31 mouse cellular contexts compared by ENCODE assay signal in the genomic region with DNA sequence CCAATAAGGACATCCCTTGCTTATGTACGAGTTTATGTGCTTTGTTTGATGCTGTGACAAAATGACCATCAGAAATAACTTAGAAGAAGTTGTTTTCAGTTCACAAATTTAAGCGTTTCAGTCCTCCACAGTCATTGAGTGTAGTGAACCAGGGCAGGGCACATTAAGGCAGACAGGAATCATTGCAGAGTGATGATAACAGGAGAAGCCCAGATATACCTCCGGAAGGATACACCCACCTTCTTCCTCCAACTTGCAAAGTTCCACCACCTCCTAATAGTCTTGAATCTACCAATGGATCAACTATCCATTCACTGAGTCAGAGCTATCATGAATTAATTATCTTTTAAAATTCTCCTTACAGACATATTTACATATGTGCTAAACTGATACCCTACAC. TPM values are rescaled to one million over a fixed set of nuclear protein-coding genes. Genes with fewer than 3 reads are reported as not detected.
"Had no signal": no experiment of that assay in that cellular context is flagged by ENCODE, and none has a peak within 500 bp of the region (broad histone marks: within the 10 kb centered on the region; RNA-seq: fewer than 3 reads in every experiment).

No protein-coding gene starts in this region.

- H3K4me1 ChIP-seq: limb, embryonic 10.5 days; limb, embryonic 12.5 days; limb, embryonic 13.5 days; limb, embryonic 15.5 days; lung, embryonic 15.5 days; midbrain, embryonic 10.5 days; midbrain, embryonic 12.5 days; midbrain, embryonic 13.5 days; midbrain, embryonic 15.5 days; neural tube, embryonic 12.5 days had no signal

- H3K27me3 ChIP-seq: limb, embryonic 12.5 days; limb, embryonic 13.5 days; limb, embryonic 15.5 days; liver, embryonic 13.5 days; liver, embryonic 15.5 days; lung, embryonic 15.5 days; megakaryocyte, embryonic 14.5 days; midbrain, embryonic 12.5 days; midbrain, embryonic 13.5 days; midbrain, embryonic 15.5 days; neural tube, embryonic 12.5 days had no signal

- H3K27ac ChIP-seq: left cerebral cortex, adult 2 months; limb, embryonic 10.5 days; limb, embryonic 12.5 days; limb, embryonic 13.5 days; limb, embryonic 15.5 days; liver, embryonic 13.5 days; liver, embryonic 14.5 days; liver, embryonic 15.5 days; lung, embryonic 15.5 days; macrophage; midbrain, embryonic 10.5 days; midbrain, embryonic 12.5 days; midbrain, embryonic 13.5 days; midbrain, embryonic 15.5 days; neural tube, embryonic 12.5 days had no signal

- H3K4me2 ChIP-seq: limb, embryonic 12.5 days; limb, embryonic 13.5 days; limb, embryonic 15.5 days; liver, embryonic 13.5 days; liver, embryonic 15.5 days; lung, embryonic 14.5 days; lung, embryonic 15.5 days; midbrain, embryonic 11.5 days; midbrain, embryonic 12.5 days; midbrain, embryonic 13.5 days; midbrain, embryonic 15.5 days; neural tube, embryonic 12.5 days had no signal

- H3K9ac ChIP-seq: limb, embryonic 12.5 days; limb, embryonic 13.5 days; limb, embryonic 15.5 days; liver, embryonic 13.5 days; liver, embryonic 14.5 days; liver, embryonic 15.5 days; liver, postnatal 0 days; lung, embryonic 14.5 days; lung, embryonic 15.5 days; midbrain, embryonic 12.5 days; midbrain, embryonic 13.5 days; midbrain, embryonic 15.5 days; neural tube, embryonic 12.5 days had no signal

- ATAC-seq: liver, postnatal 0 days; midbrain, embryonic 13.5 days; midbrain, embryonic 15.5 days; midbrain, embryonic 16.5 days had no signal

- H3K36me3 ChIP-seq: limb, embryonic 10.5 days; limb, embryonic 12.5 days; limb, embryonic 13.5 days; limb, embryonic 15.5 days; liver, embryonic 13.5 days; liver, embryonic 15.5 days; lung, embryonic 15.5 days; midbrain, embryonic 10.5 days; midbrain, embryonic 12.5 days; midbrain, embryonic 13.5 days; neural tube, embryonic 12.5 days had no signal

- H3K4me3 ChIP-seq: left cerebral cortex, adult 2 months; limb, embryonic 10.5 days; limb, embryonic 12.5 days; limb, embryonic 13.5 days; limb, embryonic 15.5 days; liver, embryonic 13.5 days; liver, embryonic 15.5 days; lung, embryonic 15.5 days; megakaryocyte, embryonic 14.5 days; midbrain, embryonic 10.5 days; midbrain, embryonic 12.5 days; midbrain, embryonic 13.5 days; midbrain, embryonic 15.5 days; myocyte; neural tube, embryonic 12.5 days had no signal

- H3K9me3 ChIP-seq: limb, embryonic 10.5 days; limb, embryonic 12.5 days; limb, embryonic 13.5 days; limb, embryonic 15.5 days; liver, embryonic 13.5 days; liver, embryonic 15.5 days; lung, embryonic 15.5 days; megakaryocyte, embryonic 14.5 days; midbrain, embryonic 10.5 days; midbrain, embryonic 12.5 days; midbrain, embryonic 13.5 days; midbrain, embryonic 15.5 days; neural tube, embryonic 12.5 days had no signal

- DNase-seq: left cerebral cortex, postnatal 4 days; liver; liver, embryonic 13.5 days; liver, postnatal 0 days; lung, adult 18-20 months; lung, adult 2 months; lung, embryonic 14.5 days; lung, postnatal 10 days; lung, postnatal 14 days; lung, postnatal 36 days; lung, postnatal 4 days; midbrain, embryonic 14.5 days had no signal

RNA-seq across cellular contexts. Expression of gene Fbxo48, which starts 20.9 kb away (rescaled TPM):
- polyA plus RNA-seq: liver, adult 2 months had no signal
